Mouse (Mus musculus) right cerebral cortex, postnatal 14 days (tissue): Measurements from ENCODE around the gene Arhgef15.
A peak's percentile ranks its signal among the peaks of the same experiment; 100 is the strongest.
"Not testable (repeated sequence)": the region's sequence is repeated elsewhere in the genome, so short reads cannot be mapped to it uniquely, and the experiment has no call there.

Experiments used
- DNase-seq: peaks from one replicate; pipeline ENCODE4 v3.0.0; 2022

The Arhgef15 gene

GRCm38 (mm10) chr11:68957308-68957707 lies at the start of gene Arhgef15:
Arhgef15 (minus strand) TSS chr11:68957480.
- DNase-seq, result no peak

- not testable (repeated sequence) for DNase-seq
Observed at GRCm38 (mm10) chr11:69006575-69006974, 49.3 kb upstream of the Arhgef15 start.

- no peak for DNase-seq
Observed at GRCm38 (mm10) chr11:69005193-69005592, 47.9 kb upstream of the Arhgef15 start.

GRCm38 (mm10) chr11:69003592-69003991 lies 46.3 kb upstream of the Arhgef15 start:
- no peak for DNase-seq

- not testable (repeated sequence) for DNase-seq
Observed at GRCm38 (mm10) chr11:69002782-69003181, 45.5 kb upstream of the Arhgef15 start.

GRCm38 (mm10) chr11:68997080-68997479 lies 39.8 kb upstream of the Arhgef15 start:
- DNase-seq, result no peak

- DNase-seq, result no peak
Observed at GRCm38 (mm10) chr11:68994377-68994776, 37.1 kb upstream of the Arhgef15 start.

GRCm38 (mm10) chr11:68993122-68993521 lies 35.8 kb upstream of the Arhgef15 start:
- DNase-seq, result no peak

GRCm38 (mm10) chr11:68988341-68988740 lies 31.1 kb upstream of the Arhgef15 start:
- no peak for DNase-seq

- no peak for DNase-seq
Observed at GRCm38 (mm10) chr11:68987365-68987882, 30.1 kb upstream of the Arhgef15 start.

- DNase-seq, result peak; percentile 78
Observed at GRCm38 (mm10) chr11:68982639-68983369, 25.5 kb upstream of the Arhgef15 start.

GRCm38 (mm10) chr11:68980919-68981318 lies 23.6 kb upstream of the Arhgef15 start:
- no peak for DNase-seq

- DNase-seq, result no peak
Observed at GRCm38 (mm10) chr11:68979320-68979733, 22.0 kb upstream of the Arhgef15 start.

- DNase-seq, result no peak
Observed at GRCm38 (mm10) chr11:68975601-68976000, 18.3 kb upstream of the Arhgef15 start.

- no peak for DNase-seq
Observed at GRCm38 (mm10) chr11:68975085-68975484, 17.8 kb upstream of the Arhgef15 start, which contains the start of gene Rangrf. Rangrf (minus strand) TSS chr11:68975185.

GRCm38 (mm10) chr11:68974059-68974450 lies 16.8 kb upstream of the Arhgef15 start:
- no peak for DNase-seq

GRCm38 (mm10) chr11:68973250-68974058 lies 16.2 kb upstream of the Arhgef15 start:
- peak; percentile 80 for DNase-seq

GRCm38 (mm10) chr11:68970232-68970631 lies 13.0 kb upstream of the Arhgef15 start:
- no peak for DNase-seq

- no peak for DNase-seq
Observed at GRCm38 (mm10) chr11:68968752-68969151, 11.5 kb upstream of the Arhgef15 start.

GRCm38 (mm10) chr11:68967337-68968282 lies 10.3 kb upstream of the Arhgef15 start, which contains the start of gene Slc25a35:
Slc25a35 (plus strand) TSS chr11:68968131.
- DNase-seq, result peak; percentile 90

- no peak for DNase-seq
Observed at GRCm38 (mm10) chr11:68966554-68966953, 9.3 kb upstream of the Arhgef15 start.

GRCm38 (mm10) chr11:68965845-68966244 lies 8.6 kb upstream of the Arhgef15 start:
- peak; percentile 68 for DNase-seq
